Mouse (Mus musculus) heart, postnatal 0 days (tissue): ENCODE results near the gene Magi2.

Experiments used
- CTCF ChIP-seq: IDR thresholded peaks from 2 replicates; pipeline ENCODE4 v1.5.1; 2016; ENCODE audit warnings: antibody characterized with exemption, control low read depth, low read depth
- EP300 ChIP-seq: IDR thresholded peaks from 2 replicates; pipeline ENCODE4 v1.6.1; 2016; ENCODE audit warnings: antibody characterized with exemption, low read depth

GRCm38 (mm10) chr5:20363216-20363615 lies 1136.4 kb downstream of the Magi2 start:
- no peak for TF ChIP-seq CTCF
- no peak for TF ChIP-seq EP300
